Mouse (Mus musculus) layer of hippocampus, adult 18-20 months (tissue): ENCODE measurements around the gene Aff3. TPM values are rescaled to one million over a fixed set of nuclear protein-coding genes. Genes with fewer than 3 reads are reported as not detected.

Experiments used
- DNase-seq, 2 experiments: peaks; one replicate each; pipeline ENCODE4 v3.0.0; 2022; ENCODE audit warnings: low spot score in 2 of 2
- total RNA-seq, 2 experiments: library from RNA; stranded (reverse); gene quantifications; 2 replicates each; pipeline ENCODE4 v1.2.3; 2021

The Aff3 gene
- total RNA-seq, 2 experiments from 2014 or later = 115 to 122 TPM

DNA sequence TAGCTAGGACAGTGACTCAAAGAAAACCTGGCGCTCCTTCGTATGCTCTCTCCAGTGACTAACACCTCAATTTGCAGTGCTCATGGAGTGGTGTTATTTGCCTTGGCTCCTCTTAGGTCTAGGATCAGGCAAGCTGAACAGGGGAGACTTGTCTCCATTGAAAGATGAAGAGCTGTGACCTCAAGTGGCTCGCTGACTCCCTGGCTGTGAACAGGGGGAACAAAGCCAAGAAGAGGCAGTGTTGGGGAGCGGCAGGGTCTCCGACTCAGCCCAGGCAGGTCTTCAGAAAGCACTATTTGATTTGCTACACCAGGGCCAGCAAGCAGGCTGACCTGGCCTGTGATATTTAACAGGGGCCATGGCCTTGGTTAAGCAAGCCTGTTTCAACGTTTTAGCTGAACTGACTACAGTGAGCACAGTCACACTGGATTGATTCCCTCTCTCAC is 423.5 kb downstream of the Aff3 start:
- DNase-seq = no peak

DNA sequence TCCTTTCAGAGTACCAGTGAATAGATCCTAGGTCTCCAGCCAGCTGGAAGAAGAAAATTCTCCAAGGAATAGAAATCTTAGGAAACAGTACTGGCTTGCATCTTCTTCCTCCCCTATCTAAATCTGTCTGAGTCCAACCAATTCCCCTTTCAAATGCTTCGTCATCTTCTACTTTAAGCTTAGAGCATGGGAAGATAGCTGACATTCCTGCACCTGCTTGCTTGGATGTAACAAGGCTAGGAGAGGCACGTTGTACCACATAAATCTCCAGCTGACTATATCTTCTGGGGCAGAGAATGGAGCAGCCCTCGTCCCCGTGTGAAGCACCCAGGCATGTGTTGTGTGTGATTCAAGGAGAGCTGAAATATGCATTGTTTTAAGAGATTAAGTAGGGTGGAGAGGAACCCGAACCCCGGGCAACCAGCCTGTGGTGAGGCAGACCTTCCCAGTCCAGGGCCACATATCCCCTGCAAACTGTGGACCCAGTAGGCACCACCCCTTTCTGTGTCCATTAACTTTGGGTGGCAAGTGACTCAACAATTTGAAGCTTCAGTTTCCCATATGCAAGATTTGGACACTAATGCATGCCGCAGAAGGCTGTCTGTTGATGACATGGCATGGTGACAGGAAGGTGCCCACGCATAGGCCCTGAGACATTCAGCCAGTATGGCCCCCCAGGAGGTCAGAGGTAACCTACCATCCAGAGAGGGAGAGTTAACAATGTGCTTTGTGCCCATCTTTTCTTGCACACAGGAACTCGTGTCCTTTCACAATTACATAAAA is 424.1 kb downstream of the Aff3 start:
- DNase-seq = no peak

DNA sequence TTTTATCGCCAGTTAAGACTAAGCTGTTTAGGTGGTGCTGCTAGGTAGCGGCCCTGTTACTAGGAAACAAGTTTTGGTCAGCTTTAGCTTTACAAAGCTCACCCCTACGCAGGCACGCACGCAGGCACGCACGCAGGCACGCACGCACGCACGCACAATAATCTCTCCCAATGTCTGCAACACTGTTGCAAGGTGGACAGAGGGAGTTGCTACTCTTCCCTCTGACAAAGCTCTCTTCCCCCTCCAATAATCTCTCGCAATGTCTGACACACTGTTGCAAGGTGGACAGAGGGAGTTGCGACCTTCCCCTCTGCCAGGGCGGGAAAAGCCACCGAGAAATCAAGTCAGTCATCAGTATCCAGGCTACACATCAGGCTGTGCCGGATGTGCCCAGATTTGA is 425.2 kb downstream of the Aff3 start:
- no peak for DNase-seq

DNA sequence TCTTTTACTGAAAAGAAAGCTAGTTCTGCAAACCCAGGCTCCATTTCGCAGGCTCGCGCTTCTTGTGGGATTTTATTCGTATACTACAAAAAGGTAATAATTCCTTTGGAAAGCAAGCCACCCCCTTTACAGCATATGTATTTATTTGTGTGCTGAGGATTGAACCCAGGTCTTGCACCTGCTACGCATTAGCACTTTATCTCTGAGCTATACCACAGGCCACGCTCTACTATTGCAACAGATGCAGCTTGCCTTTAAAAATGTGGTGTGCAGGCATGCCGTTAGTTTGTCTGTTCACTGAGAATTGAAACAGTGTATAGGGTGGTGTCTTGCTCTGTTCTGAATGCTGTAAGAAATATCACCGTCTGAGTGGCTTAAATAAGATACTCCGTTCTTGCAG is 426.9 kb downstream of the Aff3 start:
- DNase-seq = no peak

DNA sequence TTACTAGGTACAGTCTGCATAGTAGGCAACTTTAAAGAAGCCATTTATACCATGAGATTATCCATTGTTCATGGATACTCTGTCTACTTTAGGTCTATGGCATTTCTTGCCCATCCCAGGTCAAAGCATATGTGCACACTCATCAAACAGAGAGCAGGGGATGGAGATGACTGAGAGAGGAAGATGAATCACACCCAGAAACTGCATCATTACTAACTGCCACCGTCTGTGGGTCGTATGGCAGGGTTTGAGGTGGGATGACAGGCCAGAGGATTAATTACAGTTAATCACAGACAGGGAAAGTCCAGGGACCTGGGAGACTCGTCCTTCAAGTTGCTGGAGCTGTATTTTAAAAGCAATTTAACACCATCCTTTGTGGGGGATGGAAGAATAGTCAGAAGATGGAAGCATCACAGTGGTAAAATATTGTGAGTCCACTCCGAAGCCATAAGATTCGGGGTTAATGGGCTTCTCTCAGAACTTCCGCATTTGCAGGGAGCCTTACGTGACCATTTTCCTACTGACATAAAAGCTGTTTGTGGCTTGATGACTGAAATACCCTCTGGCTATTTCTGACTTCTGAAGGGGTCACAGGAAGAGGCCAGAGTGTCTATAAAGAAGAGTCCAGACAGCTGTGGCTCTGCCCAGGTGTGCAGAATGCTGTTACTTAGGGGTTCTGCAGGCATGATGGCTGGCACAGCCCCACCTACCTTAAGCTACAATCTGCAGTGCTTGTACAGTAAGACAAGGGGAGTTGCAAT is 427.5 kb downstream of the Aff3 start:
- DNase-seq = no peak

DNA sequence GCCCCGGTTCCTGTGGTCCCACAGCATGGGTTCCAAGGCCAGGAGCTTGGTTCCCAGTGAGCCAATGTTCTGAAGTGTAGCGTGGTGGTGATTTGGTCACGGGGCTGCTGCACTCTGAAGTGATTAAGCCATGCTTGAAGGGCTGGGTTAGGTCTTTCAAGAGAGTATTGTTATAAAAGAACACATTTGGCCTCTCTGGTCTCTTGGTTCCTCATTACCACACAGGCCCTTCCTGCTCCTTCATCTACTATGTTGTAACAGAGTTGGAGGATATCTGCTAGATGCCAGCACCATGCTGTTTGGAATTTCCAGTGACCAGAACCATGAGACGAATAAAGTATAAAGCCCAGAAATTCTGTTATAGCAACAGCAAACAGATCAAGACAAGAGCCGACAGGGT is 431.6 kb downstream of the Aff3 start:
- no peak for DNase-seq

DNA sequence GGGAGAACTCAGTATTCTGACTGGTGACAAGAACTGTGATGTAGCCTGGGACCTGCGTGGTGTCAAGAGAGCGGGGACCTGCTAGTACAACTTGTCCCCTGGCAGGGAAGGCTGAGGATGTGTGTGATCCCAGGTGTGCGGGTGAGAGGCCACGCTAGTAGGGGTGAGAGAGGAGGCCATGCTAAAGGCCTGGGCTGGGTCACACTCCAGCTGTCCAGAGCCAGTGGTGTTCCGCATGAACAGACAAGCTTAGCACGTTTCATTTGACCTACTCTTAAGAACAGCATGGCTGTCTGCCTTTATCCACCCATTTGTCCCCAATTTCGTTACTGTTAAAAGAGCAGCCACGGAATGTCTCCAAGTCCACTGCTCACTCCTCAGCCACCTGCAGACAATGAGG is 434.7 kb downstream of the Aff3 start:
- no peak for DNase-seq

DNA sequence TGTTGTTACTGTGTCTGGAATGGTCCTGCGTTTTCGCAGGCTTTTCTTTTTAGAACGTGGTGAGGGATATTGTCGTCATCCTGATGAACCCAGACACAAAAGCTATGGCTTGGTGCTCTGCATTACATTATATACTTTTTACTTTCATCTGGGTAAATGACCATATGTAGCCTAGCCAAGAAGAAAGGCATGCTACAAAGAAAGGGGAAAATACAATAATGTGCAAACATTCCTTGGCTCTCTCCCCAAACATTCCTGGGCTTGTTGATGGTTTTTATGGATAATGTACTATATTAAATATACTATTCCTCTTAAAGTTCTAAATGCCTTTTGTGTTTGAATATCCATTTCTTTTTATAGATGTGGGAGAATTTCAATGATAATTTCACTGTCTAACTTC is 435.9 kb downstream of the Aff3 start:
- no peak for DNase-seq

DNA sequence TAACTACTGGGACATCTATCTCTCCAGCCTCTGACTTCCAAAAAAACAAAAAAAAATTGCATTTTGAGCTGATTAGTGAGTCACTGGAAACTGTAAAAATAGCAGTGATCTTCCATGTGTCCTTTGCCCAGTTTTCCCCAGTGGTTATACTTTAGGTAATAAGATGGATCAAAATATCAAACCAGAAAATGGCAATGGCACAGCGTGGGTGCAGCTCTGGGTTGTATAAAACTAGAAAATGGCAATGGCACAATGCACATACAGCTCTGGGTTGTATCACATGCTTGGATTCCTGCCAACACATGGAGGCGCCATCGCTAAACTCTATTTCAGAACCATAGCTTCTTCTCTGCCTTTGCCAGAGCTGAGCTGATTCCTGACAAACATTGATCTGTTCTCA is 439.6 kb downstream of the Aff3 start:
- no peak for DNase-seq

DNA sequence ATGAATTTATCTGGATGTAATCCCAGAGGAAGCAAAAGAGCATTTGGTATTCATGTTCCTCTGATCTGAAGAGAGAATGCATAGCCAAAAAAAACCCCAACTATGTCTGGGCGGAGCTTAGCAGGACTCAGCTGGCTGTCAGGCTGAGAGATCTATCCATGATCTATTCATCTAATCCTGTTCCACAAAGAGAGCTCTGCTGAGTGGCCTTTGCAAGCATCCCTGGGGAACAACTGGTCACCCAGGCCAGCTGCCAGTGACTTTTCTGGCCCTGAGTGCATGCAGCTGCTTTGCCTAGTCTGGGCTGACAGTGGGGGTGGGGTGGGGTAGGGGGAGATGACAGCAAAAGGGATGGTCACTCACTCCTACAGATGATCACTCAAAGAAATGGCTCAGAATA is 442.6 kb downstream of the Aff3 start:
- DNase-seq = no peak

DNA sequence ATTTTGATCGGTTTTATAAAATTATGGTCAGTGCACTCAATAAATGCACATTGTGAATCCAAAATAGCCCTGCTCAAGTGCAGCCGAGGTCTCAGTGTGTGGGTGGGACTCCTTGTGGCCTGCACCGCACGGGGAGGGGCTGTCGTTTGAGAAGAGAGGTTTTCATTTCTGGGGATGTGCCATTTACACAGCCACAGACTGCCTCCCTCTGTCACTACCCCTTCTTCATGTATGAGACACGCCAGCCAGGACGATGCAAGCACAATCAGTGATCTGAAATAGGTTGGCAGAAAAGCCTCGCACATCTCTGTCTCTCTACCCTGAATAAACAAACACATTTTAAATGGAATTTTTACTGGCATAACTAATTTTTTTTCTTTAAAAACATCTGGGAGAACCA is 443.3 kb downstream of the Aff3 start:
- DNase-seq = no peak

DNA sequence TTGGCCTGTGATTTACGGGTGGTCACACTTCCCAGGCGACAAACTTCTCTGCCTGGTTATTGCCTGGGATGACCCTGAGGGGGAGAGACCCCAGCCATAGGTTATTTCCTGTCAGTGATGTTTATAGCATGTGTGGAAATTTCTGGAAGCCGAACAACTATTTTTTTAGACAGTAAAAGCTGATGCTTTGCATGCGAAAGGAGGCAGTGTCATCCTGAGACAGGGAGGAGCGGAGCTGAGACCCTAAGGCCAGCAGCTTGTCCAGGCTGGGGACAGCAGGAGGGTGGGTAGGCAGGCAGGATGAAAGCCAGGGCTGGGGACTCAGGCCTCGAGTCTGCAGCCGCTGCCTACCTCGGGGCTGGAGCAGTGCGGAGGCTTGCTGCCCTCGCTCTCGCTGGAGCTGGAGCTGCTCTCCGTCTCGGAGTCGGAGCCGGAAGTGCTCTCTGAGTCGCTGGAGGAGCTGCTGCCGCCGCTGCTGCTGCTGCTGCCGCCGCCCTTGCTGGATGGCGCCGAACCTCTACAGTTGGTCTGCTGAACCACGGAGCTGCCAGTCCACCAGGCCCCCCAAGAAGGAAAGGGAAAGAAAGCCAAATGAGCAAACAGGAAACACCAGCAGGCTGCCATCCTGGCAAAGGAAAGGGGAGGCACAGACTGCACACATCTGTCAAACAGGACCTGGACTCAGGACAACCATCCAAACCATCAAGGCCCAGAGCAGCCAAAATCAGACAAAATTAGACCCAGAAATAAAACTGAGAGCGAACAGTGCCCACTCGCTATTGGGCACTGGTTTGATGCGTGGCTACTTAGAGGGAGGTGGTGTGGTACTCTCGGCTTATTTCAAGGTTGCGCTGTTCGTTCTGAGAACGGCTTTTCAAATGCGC is 446.6 kb downstream of the Aff3 start:
- DNase-seq = no peak

DNA sequence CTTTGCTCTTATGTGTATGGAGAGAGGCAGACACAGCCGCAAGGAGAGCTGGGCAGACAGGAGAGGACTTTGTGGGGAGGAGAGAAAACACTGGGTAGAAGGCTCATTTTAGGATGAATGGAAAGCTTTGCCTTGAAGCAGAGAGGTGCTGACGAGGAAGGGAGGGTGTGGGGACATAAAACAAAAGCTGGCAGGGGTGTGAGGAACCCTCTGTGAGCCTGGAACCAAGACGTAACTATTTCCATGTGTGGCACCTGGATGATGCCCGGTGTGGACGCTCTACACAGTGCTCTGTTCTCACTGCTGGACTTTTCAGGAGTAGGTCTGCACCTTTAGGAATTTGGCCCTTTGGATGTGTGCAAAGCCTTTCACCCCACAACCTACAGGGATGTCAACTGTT is 447.7 kb downstream of the Aff3 start:
- DNase-seq = no peak

DNA sequence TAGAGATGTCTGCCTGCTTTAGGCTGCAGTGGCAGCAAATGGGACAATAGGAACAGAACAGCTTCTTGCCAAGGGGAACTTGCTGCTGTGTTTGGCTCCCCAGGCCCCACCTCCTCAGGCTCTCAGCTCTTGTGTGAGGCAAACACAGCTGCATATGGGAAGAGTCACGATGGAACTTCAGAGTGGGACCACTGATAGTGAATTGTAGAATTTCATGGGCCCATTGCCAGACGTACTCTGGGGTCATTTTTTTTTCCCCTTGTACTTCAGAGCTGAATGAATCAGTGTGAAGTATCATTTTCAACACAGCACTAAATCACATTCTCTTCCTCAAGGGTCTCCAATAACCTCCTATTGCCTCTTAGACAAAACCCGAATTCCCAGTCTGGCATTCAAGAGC is 451.4 kb downstream of the Aff3 start:
- DNase-seq = no peak

DNA sequence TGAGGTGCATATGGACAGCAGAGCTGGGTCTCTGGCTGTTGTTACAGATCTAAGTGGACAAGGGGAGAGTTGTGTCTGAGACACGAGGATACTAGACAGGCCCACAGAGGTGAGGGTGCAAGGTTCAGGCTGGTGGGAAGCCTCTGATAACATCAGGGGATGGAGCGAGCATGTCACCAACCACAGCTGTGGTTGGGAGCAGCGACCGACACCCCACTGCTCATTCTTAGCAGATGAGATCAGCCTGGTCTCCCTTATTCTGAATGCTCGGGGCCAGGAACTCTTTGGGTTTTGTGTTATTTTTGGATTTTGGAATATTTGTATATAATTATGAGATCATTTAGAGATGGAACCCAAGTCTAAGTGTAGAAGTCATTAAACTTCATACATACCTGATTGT is 452.4 kb downstream of the Aff3 start:
- DNase-seq = no peak

DNA sequence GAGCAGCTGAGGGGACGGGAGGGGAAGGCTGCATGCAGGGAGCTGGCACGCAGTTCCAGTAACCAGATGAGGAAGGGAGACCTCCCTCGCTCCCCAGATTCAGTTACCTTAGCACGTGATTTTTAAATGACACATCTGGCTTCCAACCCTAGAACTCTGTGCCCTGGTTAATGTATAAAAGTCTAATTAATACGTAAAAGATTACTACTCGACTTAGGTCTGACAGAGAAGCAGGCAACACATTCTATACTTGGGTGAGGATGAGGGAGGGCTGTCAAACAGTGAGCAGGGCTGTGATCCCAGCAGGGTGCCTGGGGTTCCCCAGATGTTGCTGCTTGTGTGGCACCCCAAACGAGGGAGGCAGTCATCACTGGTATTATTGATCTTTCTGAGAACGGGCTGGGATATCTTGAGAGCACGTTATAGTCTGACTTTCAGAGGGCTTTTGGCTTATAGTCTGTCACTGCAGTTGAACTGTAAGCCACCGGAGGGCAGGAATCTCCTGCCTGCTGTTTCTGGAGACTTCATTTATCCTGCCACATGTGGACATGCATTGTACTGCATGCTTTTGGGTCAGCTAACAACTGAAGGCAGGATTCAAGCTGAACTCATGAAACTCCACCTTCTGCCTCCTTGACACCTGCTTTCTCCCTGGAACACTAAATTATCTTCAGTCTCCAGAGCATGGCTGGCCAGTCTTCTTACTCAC is 462.1 kb downstream of the Aff3 start:
- no peak for DNase-seq

DNA sequence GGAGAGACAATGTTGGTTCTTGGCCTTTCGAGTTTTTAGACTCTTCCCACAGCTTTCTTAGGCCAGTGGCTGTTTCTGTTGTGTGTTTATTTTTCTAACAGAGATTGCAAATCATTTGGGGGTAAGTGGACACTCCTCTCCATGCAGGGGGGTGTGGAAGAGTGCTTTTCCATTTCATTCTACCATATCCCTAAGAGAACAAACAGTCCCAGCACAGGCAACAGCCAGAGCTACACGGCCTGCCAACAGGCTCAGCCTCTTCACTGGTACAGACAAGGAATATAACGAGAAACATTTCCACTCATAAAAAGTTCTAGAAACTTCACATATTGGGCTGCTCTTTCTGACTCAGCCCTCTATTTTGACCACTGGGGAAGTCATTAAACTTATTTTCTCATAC is 463.0 kb downstream of the Aff3 start:
- no peak for DNase-seq

DNA sequence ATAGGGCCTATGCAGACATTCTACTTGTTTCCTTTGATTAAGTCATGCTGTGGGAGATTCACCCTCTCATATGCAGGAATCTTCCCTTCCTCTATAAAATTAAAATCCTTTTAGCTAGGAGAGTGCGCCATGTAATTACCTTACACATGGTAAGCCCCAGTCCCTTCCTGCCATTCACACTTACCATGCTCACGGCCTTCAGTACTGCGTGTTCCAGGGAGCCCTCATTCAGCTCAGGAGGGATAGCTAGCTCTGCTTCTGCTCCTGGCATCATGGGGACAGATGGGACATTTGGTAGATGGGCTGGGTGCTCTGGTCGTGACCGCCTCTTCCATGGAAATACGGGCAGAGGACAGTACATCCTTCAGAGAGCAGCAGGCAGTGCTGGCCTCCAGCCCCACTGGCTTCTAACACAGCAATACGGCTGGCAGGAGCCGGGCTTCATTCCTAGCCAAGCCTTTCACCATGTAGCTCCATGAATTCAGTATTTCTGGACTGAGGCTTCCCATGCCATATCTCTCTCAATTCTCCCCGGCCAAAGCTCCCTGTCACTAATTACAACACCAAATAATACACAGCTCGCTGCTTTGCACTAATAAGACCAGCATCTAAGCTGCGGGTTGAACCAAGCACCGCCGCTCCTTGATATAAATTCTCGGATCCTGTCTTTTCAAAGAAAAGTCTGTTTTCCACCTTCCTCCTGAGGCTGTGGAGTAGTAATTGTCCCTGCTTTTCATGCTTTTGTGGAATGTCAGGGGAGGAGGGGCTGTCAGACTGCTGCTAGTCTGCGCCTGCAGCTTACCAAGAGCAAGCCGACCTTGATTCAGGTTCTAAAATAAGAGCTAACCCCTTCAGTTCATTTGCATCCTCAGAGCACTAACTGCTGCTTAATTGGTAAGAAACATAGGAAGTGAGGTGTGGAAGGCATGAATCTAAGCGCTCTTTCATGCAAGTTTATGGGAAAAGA is 464.8 kb downstream of the Aff3 start:
- DNase-seq = peak; percentile 28 to 59

DNA sequence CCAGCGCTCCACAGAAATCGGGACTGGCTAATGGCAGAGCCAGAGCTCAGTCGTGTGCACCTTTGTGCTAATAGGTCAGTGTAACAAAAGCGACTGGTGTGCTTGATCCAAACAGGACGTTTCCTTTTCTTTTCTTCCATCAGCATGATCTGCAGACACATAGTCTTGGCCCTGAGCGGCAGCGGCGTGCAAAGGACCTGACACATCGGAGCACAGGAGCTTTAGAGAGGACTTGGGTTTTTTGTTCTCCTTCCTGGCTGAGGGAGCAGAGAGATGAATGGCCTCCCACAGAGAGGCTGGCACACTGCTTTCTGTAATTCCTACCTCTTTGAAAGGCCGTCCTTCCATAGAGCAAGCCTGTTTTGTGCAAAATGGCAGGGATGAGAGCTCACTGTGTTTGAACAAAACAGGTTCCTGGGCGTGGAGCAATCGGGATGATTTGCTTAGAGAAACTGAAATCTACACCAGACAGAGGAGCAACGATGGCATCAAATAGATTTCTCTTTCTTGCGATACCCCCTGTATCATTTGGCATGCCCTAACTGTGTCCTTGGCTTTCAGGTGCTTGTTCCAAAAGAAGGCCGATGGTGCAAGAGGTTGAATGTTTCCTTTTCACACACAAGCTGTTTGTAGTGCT is 466.2 kb downstream of the Aff3 start:
- DNase-seq = peak in 1 of 2 experiments; percentile 18
